Mouse (Mus musculus): ENCODE data around the gene Spaca3. TPM values are rescaled to one million over a fixed set of nuclear protein-coding genes. Genes with fewer than 3 reads are reported as not detected.
A peak's percentile ranks its signal among the peaks of the same experiment; 100 is the strongest.

Gene Spaca3
- polyA plus RNA-seq, 1 experiment, result not detected

DNA sequence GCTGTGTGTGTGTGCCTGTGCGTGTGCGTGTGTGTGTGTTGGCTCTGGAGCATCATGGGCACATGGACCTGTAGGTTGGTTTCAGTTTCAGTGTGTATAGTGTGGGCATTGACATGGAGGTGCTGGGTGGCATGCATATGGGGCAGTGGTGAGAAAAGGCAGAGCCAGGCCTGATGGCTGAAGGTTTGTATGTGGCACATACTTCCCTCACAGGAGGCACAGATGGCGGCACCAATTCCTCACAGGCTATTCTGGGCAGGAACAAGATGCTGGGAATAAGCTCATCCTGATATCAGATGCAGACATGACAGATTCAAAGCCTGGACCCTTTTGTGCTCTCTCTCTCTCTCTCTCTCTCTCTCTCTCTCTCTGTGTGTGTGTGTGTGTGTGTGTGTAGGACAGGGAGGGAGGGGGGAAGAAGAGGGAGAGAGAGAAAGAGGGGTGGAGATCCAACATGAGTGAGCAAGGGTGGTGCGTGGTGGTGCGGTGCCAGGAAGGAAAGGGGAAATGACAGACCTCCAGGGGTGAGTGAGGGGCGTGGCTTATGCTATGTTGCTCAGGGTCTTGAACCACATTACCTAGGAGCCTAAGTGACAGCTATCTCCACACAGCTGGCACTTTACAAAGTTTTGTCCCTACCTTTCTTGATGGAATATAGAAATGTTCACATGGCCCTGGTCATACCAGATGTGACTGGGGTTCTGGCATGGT, 26.5 kb downstream of the Spaca3 start:
- 86% methylated on average over 6 of the region's 6 CpGs for WGBS
- Histone ChIP-seq H3K4me3 (ENCODE audit: insufficient read depth, low read depth, low read length) (no peak overlapping the region), H3K27ac (ENCODE audit: insufficient read depth, low read depth, low read length) (no peak overlapping the region), H3K4me1 (ENCODE audit: control insufficient read depth, insufficient read depth, low read length) (peaks cover 34% of the 10 kb centered on the region)
- no peak for TF ChIP-seq POLR2A (IDR thresholded peaks at IDR 0.05; ENCODE audit: insufficient read depth, low read depth, low read length)
- no peak for TF ChIP-seq CTCF (IDR thresholded peaks at IDR 0.05; ENCODE audit: insufficient read depth, low read depth, low read length)

DNA sequence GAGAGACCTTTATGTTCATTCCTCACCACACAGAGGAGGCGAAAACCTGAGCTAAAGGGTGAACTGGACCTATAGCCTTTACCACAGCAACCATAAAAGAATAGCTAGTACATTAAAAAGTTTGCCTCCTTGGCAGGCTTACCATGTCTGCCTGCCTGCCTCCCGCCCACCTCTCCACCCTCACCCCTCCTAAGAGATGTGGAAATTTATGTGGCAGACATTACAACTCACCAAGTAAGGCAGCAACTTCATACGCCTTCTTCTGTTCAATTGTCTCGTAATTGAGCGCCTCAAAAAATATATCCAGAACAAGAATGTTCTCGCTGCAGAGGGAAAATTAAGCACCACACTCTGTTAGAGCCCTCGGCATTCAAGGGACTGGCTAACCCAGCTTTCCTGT, 28.2 kb downstream of the Spaca3 start:
- peaks cover 49% of the 10 kb centered on the region for H3K4me1 ChIP-seq (ENCODE audit: control insufficient read depth, insufficient read depth, low read length)
- H3K27ac ChIP-seq (ENCODE audit: insufficient read depth, low read depth, low read length), result peak overlapping the region; percentile 83
- H3K4me3 ChIP-seq (ENCODE audit: insufficient read depth, low read depth, low read length), result no peak overlapping the region
- TF ChIP-seq CTCF (IDR thresholded peaks at IDR 0.05; ENCODE audit: insufficient read depth, low read depth, low read length) (no peak), POLR2A (IDR thresholded peaks at IDR 0.05; ENCODE audit: insufficient read depth, low read depth, low read length) (no peak)
- 51% methylated on average over 7 of the region's 7 CpGs for WGBS

DNA sequence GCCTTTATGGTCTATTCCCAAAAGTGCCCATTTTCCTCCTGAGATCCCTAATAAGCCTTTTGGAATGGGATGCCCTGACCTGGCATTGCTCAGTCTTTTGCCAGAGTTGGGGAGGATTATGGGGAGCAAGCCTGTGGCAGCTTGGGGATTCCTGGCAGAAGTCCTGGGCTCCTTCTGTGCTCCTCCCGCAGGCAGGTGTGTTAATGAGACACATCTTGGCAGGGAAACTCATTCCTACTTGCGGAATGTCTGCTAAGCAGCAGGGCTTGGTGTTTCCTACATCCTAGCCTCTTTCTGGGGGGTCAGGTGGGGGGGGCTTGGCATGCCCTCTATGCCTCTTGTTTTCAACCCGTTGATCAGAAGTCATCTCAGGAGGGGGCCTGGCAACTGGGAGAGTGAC, 28.9 kb downstream of the Spaca3 start:
- Histone ChIP-seq H3K4me1 (ENCODE audit: control insufficient read depth, insufficient read depth, low read length) (peaks cover 51% of the 10 kb centered on the region), H3K27ac (ENCODE audit: insufficient read depth, low read depth, low read length) (peak overlapping the region; percentile 83), H3K4me3 (ENCODE audit: insufficient read depth, low read depth, low read length) (no peak overlapping the region)
- WGBS, result 37% methylated on average over 3 of the region's 3 CpGs
- TF ChIP-seq POLR2A (IDR thresholded peaks at IDR 0.05; ENCODE audit: insufficient read depth, low read depth, low read length) (no peak), CTCF (IDR thresholded peaks at IDR 0.05; ENCODE audit: insufficient read depth, low read depth, low read length) (no peak)

DNA sequence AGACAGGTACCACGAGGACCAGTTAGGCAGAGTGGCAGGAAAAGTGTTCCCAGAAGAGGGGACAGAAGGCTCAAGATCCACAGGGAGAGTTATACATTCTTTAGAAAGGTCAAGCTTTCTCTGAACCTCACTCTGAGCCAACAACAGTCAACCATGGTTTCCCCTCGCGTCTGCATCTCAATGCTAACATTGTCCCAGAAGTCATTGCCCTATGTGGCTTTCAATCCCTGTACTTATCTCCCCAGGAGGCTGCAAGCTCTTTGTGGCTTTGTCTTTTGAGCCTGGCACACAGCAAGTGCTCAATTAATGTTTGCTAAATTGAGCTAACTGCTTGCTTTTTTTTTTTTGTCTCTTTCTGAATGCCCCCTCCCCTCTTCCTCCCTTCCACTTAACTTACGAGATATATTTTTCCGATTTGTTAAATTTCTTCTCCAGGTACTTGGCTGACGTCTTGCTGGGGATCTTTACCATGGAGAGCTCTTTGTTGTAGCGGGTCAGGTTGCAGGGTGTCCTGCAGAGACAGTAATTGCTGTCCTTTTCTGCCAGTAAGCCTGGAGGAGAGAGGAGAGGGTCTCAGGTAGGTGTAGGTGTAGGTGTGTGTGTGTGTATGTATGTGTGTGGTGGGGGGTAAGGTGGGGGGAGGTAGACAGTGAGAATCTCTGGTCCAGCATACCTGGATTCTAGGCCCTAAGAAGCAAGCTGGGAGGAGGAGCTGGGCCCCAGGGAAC, 31.3 kb downstream of the Spaca3 start:
- WGBS, result 23% methylated on average over 7 of the region's 7 CpGs
- H3K4me1 ChIP-seq (ENCODE audit: control insufficient read depth, insufficient read depth, low read length), result peaks cover 48% of the 10 kb centered on the region
- peak overlapping the region; percentile 69 for H3K27ac ChIP-seq (ENCODE audit: insufficient read depth, low read depth, low read length)
- no peak overlapping the region for H3K4me3 ChIP-seq (ENCODE audit: insufficient read depth, low read depth, low read length)
- no peak for TF ChIP-seq CTCF (IDR thresholded peaks at IDR 0.05; ENCODE audit: insufficient read depth, low read depth, low read length)
- no peak for TF ChIP-seq POLR2A (IDR thresholded peaks at IDR 0.05; ENCODE audit: insufficient read depth, low read depth, low read length)

DNA sequence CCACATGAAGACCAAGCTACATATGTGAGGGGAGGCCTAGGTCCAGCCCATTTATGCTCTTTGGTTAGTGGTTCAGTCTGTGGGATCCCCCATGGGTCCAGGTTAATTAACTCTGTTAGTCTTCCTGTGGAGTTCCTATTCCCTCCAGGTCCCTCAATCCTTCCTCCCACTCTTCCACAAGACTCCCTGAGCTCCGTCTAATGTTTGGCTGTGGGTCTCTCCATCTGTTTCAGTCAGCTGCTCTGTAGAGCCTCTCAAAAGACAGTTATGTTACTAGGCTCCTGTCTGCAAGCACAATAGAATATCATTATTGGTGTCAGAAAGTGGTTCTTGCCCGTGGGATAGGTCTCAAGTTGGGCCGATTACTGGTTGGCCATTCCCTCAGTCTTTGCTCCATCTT, 37.7 kb downstream of the Spaca3 start:
- peaks cover 19% of the 10 kb centered on the region for H3K4me1 ChIP-seq (ENCODE audit: control insufficient read depth, insufficient read depth, low read length)
- no peak overlapping the region for H3K27ac ChIP-seq (ENCODE audit: insufficient read depth, low read depth, low read length)
- H3K4me3 ChIP-seq (ENCODE audit: insufficient read depth, low read depth, low read length), result no peak overlapping the region
- 88% methylated on average over 3 of the region's 3 CpGs for WGBS
- no peak for TF ChIP-seq CTCF (IDR thresholded peaks at IDR 0.05; ENCODE audit: insufficient read depth, low read depth, low read length)
- no peak for TF ChIP-seq POLR2A (IDR thresholded peaks at IDR 0.05; ENCODE audit: insufficient read depth, low read depth, low read length)

GRCm38 (mm10) chr11:80900555-80900954, 42.4 kb downstream of the Spaca3 start:
- H3K4me3 ChIP-seq (ENCODE audit: insufficient read depth, low read depth, low read length), result no peak overlapping the region
- TF ChIP-seq CTCF (IDR thresholded peaks at IDR 0.05; ENCODE audit: insufficient read depth, low read depth, low read length) (no peak), POLR2A (IDR thresholded peaks at IDR 0.05; ENCODE audit: insufficient read depth, low read depth, low read length) (no peak)
- no peak overlapping the region for H3K27ac ChIP-seq (ENCODE audit: insufficient read depth, low read depth, low read length)
- 88% methylated on average over 4 of the region's 4 CpGs for WGBS
- H3K4me1 ChIP-seq (ENCODE audit: control insufficient read depth, insufficient read depth, low read length), result peaks cover 2% of the 10 kb centered on the region; the same call in 1 of the 2 replicates

DNA sequence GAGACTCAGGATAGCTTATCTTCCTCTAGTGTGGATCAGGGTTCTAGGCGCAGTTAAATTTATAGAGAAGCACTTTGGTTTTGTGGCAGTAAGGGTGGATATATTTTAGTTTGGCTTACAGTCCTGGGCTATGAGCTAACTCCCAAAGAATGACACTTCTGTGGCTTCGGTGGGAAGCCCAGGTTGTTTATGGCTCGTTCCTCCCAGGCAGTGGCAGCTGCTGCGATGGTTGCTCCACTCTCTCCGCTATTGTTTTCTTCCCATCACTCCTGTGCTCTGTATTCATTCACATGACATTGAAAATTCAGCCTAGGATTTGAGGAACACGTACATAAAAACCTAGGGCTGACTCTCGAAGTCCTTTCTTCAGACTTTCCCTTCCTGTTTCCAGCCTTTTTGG, 44.5 kb downstream of the Spaca3 start:
- Histone ChIP-seq H3K4me3 (ENCODE audit: insufficient read depth, low read depth, low read length) (no peak overlapping the region), H3K4me1 (ENCODE audit: control insufficient read depth, insufficient read depth, low read length) (peaks cover 2% of the 10 kb centered on the region; the same call in 1 of the 2 replicates), H3K27ac (ENCODE audit: insufficient read depth, low read depth, low read length) (no peak overlapping the region)
- WGBS, result 61% methylated on average over 7 of the region's 7 CpGs
- TF ChIP-seq POLR2A (IDR thresholded peaks at IDR 0.05; ENCODE audit: insufficient read depth, low read depth, low read length), result no peak

- H3K4me3 ChIP-seq (ENCODE audit: insufficient read depth, low read depth, low read length), result no peak overlapping the region
- peaks cover 2% of the 10 kb centered on the region; the same call in 1 of the 2 replicates for H3K4me1 ChIP-seq (ENCODE audit: control insufficient read depth, insufficient read depth, low read length)
- H3K27ac ChIP-seq (ENCODE audit: insufficient read depth, low read depth, low read length), result no peak overlapping the region
- WGBS, result 86% methylated on average over 10 of the region's 10 CpGs
- no peak for TF ChIP-seq POLR2A (IDR thresholded peaks at IDR 0.05; ENCODE audit: insufficient read depth, low read depth, low read length)
- TF ChIP-seq CTCF (IDR thresholded peaks at IDR 0.05; ENCODE audit: insufficient read depth, low read depth, low read length), result no peak
These were observed 45.3 kb downstream of the Spaca3 start for GRCm38 (mm10) chr11:80903426-80903825.

DNA sequence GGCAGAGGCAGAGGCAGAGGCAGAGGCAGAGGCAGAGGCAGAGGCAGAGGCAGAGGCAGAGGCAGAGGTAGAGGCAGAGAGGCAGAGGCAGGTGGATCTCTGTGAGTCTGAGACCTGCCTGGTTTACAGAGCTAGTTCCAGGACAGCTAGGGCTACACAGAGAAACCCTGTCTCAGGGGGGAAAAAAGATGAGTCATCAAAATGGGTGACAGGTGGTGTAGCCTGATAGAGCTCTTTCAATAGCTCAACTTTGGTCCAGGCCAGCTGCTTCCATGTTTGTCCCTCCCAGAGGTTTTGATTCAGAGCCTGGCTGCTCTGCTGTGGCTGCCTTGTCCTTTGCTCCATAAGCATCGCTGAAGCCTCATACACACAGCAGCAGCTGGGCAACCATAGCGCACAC, 46.4 kb downstream of the Spaca3 start:
- TF ChIP-seq CTCF (IDR thresholded peaks at IDR 0.05; ENCODE audit: insufficient read depth, low read depth, low read length) (no peak), POLR2A (IDR thresholded peaks at IDR 0.05; ENCODE audit: insufficient read depth, low read depth, low read length) (no peak)
- H3K27ac ChIP-seq (ENCODE audit: insufficient read depth, low read depth, low read length), result no peak overlapping the region
- 79% methylated on average over 2 of the region's 2 CpGs for WGBS
- peaks cover 5% of the 10 kb centered on the region; the same call in 1 of the 2 replicates for H3K4me1 ChIP-seq (ENCODE audit: control insufficient read depth, insufficient read depth, low read length)
- no peak overlapping the region for H3K4me3 ChIP-seq (ENCODE audit: insufficient read depth, low read depth, low read length)

Measured in olfactory bulb, adult 2 months (tissue).